Mouse (Mus musculus): ENCODE measurements around the gene Serp2.

The Serp2 gene

DNA sequence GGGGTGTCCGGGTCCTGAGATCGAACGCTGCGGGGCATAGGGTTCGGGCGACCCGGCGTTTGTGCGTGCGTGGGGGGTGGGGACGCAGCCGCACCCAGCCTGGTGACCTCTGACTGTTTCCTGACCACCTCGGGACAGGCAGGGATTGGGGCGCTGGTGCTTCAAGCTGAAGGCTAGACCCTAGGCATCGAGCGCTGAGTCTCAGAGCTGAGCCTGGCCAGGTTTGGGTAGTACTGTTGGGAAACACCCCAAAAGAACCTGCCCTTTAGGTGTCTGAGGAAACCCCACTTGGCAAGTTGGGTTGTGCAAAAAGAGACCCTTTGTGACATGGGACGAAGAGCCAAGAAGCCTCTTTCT, at the start of gene Serp2:
Gene Serp2, minus strand, starts transcription at position 38 of the 357 bp plus-strand sequence.
- no peak for DNase-seq (ENCODE audit: low spot score in 2 of 2)

DNA sequence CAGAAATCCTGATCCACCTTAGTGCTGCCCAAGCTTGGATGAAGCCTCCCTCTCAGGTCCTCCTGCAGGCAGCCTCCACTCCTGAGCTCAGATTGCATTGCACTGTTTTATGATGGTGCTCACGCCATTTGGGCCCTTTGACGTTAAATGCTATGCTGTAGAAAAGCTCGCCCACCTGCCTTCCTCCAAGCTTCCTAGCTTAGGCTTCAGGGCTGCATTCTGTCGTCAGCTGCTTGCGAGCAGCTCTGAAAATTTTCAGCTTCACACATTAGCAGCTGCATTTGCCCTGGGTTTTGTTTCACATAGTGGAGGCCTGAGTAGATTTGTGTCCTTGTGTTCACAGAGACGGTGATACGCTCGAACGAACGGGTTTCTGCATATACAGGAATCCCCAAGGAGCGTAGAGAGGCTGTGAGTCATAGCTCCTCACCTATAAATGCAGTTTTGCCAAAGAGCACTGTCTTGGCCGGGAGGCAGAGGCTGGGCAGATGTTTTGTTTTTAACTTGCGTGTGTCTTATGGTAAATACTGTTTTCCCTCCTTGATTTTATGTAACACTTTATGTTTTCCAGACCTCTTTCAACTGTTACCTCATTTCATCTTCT, 49.3 kb upstream of the Serp2 start:
- DNase-seq (ENCODE audit: low spot score in 2 of 2) = no peak

DNA sequence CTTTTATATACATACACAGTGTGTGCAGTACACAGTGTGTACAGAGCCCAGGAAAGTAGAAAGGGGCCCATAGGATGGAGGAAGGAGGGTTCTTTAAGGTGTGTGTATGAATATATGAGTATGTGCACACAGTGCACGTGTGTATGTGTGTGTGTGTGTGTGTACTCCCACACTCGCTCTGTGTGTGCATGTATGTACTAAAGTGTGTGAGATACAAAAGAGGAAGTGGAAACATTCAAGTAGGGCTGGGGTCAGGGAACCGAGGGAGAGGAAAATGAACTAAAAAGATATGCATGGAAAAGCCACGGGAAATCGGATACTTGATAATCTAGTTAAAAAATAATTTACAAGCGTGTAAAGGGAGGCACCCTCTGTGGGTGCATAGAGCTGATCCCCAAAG, 47.3 kb upstream of the Serp2 start:
- no peak for DNase-seq (ENCODE audit: low spot score in 2 of 2)

DNA sequence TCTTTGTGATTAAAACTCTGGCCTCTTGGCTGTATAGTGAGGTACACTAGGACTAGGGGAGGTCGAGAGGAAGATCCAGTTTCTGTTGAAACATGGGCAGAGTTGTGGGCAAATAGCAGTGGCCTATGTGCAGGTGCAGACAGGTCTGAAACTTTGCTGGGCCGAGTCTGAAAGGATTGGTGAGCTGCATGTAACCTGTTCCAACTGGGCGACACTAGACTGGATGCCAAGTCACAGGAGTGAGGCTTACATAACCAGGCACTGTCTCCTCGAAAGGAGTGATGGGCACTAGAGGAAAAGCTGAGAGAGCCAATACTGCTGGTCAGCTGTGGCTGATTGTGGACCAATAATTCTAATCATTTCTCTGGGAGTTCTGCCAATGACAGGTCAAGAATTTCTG, 45.0 kb upstream of the Serp2 start:
- DNase-seq (ENCODE audit: low spot score in 2 of 2) = no peak

DNA sequence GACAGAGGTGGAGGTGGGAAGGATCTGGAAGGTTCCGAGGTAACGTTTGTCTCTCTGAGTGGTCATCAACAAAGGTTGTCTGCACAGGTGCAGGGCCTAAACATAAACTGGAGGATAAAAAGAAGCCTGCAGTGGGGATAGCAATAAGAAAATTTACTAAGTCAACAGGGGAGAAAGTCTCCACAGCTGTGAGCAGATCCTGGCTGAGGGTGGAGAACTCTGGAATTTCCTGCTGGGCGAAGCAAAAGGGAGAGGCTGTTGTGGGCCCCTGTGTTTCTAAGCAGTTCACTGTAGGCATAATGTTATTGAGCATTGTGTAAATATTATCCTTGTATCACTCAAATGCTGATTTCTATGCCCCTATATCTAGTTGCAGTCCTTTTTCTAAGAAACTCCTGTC, 43.7 kb upstream of the Serp2 start:
- no peak for DNase-seq (ENCODE audit: low spot score in 2 of 2)

DNA sequence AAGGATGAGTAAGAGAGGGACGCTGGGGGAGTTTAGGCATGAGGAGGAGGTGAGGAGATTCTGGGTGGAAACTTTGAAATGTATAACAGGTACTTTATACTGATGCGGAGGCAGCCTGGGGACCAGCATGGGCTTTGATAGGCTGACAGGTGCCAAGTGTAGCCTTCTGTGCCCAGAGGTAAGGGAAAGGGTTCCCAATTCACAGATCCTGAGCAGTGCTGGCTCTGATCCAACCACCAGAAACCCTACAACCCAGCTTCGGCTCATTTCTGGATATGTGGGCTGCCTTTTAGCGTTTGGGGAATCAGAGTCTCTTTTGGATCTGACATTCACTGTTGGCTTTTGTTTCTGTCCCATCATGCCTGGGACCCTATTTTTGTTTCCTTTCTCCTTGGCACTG, 43.0 kb upstream of the Serp2 start:
- DNase-seq (ENCODE audit: low spot score in 2 of 2) = no peak

DNA sequence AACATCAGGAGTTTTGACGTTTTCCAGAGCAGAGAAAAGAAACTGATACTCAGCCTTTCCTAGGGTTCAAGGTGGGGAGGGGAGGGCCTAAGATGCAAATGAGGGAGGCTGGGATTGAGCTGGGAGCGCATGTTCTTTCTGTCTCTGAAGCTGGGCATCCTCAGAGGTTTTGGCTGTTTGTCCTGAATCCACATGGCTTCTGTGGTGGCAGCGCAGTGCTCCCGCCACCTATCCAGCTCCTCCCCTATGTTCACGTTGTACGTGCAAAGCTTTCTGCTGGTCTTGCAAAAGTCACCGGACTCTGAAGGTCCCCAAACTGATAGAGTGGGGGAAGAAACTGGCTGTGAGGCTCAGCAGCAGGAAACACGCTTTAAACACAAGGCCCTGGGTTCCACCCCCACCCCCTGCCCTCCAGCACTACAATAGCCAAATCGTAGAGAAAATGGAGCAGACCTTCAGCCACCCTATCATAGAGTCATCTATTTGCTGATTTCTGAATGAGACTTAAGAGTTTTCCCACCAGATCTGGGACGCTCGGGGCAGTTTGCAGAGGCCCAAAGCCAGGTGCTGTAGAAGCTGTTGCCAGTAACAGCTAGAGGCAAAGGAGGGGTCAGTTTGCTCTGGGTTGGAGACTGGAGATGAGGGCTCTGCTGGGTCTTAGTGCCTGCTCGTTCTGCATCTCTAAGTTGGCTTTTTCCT, 42.0 kb upstream of the Serp2 start:
- DNase-seq (ENCODE audit: low spot score in 2 of 2) = peak in 1 of 2 experiments; percentile 47

DNA sequence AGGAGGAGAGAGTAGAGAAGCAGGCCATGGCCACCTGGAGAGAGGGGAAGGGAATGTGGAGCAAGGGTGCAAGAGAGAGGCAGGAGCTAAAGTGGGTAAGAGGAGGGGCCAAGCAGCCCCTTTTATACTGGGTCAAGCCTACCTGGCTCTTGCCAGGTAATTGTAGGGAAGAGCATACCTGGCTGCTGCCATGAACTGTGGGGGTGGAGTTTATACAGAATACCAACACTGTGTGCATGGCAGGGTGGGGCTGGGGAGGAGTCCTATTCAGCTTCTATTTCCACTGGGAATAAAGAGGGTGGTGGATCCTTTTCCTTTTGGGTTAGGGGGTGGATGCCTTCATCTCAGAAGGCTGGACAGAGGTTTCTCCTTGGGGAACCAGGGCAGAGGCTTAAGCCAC, 41.1 kb upstream of the Serp2 start:
- DNase-seq (ENCODE audit: low spot score in 2 of 2) = no peak

DNA sequence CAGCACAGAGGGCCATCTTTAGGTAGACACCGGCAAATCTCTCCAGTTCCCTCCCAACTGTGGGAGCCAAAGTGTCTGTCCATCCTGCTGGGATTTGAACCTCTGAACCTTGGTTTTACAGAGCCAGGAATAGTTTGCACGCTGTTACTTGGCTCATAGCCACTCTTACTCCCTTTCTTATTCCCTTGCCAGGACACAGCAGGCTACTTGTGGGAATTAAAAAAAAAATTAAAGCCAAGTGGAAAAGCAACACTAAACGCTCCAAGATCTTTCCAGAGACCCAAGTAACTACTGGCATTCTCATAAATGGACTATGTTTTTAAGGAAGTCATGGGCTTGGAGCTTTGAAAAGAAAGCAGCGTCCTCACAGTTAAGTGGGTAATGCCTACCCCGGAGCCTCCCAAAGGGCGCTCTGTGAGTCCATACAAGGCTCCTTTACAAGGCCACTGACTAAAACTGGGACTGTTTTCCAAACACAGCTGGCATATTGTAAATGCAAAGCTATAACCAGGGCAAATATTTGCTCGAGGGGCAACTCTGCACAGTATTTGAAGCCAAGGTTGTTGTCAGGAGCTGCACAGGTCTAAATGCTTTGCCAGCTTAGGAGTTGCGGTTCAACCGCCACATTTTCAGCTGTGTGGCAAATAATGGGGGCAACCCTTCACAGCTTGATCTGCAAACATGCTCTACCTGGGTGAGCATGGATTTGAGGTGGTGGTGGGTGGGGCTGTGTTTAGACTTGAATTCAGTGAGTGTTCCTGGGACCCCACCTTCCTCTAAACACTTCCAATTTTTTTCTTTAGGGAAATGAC, 38.6 kb upstream of the Serp2 start:
- DNase-seq (ENCODE audit: low spot score in 2 of 2) = no peak

DNA sequence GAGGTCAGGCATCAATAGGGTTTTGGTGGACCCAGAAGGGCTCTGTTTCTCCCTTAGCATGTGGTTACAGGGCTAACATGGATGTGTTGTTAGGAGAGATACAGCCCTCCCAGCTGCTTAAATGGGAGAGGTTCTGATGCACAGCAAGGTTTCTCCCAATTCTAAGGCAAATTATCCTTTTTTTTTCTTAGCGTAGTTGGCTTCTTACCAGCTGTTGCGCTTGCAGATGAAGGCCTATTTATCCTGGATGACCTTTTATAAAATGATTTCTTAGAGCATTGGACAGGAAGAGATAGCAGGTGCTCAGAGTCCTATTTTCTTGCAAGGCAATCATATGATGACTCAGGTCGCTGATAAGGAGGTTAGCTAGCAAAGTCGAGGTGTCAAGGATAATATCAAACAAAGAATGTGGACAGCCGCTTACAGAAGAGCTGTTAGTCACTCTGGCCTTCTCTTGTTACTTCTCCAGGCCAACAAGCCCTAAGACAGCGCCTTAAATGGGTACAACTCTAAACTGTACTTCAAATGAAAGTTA, 37.7 kb upstream of the Serp2 start:
- no peak for DNase-seq (ENCODE audit: low spot score in 2 of 2)

DNA sequence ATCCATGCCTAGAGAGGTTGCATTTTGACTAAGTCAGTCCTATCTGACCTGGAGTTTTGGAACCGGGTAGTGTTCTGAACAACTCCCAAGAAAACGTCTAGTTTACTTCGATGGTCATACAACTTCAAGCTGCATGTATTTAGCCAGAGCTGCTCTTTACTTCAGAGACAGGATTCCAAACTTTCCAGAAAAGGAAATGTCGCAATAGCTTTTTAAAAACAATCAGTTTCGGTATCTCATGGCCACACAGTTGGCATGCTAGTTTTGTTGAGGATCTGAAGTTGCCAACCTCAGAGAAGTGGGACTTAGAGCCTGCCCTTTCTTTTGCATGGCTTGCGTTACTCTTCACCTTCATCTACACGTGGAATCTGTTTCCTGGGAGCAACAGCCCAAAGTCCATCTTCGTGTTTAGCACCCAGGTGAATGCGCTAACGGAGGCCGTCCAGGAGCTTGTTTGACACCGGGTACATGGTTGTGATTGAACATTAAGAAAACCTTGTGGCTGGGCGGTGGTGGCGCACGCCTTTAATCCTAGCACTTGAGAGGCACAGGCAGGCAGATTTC, 37.0 kb upstream of the Serp2 start:
- DNase-seq (ENCODE audit: low spot score in 2 of 2) = no peak

DNA sequence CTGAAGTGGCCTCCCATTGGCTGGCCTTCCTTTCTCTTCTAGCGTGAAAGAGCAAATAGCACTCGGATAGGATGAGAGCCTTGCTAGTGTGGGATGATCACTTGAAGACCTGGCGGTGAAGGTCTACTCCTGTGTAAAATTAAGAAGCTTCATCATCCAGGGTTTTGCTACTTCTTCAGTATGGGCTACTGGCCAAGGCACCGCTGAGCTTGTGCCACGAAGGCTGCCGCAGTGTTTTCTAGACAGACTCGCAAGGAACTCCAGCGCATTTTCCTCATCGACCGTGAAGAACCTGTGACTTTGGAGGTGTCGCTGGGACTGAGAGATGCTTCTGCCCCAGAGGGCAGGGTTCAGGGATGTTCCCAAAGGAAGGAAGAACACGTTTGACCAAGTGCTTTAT, 36.0 kb upstream of the Serp2 start:
- DNase-seq (ENCODE audit: low spot score in 2 of 2) = no peak

DNA sequence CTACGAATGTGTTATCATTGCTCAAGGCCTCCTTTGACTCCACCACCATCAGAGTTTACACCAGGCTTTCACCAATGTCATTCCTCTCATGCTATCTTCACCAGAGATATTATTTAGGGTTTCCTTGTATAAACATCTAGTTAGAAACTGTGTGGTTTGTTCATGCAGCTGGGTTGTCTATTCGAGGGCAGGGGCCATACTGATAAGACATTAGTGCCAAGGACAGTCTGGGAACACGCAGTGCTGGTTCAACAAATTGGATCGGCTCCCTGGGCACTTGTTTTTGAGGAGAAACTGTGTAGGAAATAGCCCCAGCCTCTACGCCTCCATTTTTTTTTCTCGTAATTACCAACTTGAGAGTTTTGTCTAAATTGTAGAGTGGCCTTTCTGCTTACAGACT, 35.4 kb upstream of the Serp2 start:
- DNase-seq (ENCODE audit: low spot score in 2 of 2) = no peak

DNA sequence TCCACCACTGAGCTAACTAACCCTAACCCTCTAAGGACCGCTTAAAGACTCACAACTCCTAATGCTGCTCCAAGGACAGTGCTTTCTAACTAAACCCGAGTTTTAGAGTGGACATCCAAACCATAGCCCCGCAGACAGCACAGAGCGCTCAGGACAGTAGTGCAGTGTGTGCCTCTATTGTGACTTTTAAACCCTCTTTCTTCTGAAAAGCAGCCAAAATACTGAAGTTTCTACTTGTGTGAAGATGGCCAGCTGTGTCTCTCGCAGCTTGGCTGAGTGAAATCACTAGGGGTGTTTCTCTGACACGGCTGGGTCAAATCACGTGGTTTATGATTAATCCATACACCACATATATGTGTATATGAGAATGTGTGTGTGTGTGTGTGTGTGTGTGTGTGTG, 33.4 kb upstream of the Serp2 start:
- DNase-seq (ENCODE audit: low spot score in 2 of 2) = no peak

DNA sequence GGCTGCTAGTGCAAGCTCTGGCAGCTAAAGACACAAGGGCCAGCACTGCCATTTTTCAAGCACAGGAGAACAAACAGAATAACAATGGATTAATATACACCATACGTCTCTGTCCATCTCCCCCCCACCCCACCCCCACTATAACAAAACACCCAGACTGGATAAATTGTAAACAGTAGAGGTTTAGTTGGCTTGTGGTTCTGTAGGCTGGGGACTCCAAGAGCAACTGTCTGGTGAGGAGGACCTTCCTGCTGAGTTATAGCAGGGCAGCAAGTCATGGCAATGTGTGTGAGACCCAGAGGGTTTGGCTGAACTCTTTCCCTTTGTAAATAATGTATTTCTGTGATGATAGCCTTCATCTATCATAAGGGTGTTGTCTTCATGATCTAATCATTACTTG, 33.0 kb upstream of the Serp2 start:
- no peak for DNase-seq (ENCODE audit: low spot score in 2 of 2)

DNA sequence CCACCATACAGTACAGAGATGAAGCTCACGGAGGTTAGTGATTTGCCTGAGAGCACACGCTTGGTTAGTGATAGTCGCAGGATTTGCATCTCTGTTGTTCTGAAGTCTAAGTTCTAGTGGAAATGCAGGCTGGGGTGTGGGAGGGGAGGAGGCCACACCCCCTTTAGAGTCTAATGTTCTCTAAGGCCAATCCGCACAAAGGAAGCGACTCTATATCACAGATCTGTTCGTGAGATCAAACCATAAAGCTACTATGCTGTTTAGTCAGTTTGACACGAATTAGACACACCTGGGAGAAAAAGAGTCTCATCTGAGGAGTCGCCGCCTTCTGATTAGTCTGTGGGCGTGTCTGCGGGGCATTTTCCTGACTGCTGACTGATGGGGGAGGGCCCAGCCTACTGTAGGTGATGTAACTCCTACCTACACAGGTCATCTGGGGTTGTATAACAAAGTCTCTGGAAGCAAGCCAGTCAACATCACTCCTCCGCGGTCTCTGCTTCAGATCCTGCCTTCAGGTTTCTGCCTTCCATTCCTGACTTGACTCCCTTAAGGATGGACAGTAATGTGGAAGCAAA, 29.2 kb upstream of the Serp2 start:
- no peak for DNase-seq (ENCODE audit: low spot score in 2 of 2)

DNA sequence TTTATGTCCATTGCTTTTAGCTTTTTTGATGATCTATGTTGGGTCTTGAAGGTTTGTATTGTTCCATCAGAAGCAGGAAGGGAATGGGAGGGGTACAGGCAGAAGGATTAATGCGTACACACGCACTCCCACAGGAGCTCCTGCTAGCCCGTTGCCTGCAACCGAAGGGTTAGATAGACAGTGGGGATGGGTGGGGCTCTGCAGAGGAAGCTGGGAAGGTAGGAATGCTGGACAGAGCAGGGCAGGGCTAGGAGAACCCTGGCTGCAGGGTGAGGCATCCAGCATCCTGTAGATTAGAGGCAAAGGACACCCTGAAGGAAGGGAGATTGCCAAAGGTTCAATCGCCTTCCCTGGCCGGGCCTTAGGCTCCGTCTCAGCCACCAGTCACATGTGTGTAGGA, 27.3 kb upstream of the Serp2 start:
- DNase-seq (ENCODE audit: low spot score in 2 of 2) = no peak

DNA sequence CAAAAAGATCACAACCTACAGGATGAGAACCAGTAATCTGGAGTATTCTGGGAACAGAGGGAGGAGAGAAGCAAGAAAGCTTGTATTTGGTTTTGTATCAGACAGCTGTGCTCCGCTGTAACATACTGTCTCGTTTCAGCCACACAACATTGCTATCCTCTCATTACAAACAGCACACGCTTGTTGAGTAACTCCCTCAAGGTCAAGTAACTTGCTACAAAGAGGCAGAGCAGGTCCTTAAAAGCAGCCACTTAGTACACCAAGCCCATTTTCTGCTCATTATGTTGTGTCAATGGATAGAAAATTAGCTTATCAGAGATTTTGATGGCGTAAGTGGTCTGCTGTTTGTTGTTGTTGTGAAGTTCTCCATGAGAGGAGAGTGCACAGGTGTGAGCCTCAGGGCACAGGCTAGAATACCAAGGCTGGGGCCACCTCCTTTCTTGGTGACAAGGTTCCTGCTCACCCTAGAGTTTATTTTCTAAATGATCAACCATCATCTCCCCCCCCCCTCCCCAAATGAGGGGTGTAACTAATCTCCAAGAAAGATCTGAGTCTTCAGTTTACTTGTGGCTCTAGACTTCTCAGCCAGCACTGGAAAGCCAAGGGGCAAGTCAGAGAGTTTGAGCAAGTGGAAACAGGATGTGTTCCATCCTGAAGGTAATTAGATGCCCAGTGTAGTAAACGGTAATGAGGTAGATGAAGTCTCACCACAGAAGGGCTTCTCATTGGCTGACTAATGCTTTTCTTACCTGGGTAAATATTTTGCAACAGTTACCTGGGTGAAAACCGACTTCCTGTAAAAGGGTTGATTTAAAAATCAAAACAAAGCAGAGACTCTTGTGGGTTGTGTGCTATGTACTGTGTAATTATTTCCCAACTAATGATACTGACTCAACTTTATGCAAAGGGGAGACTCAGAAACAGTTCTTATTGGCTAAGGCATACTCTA, 25.6 kb upstream of the Serp2 start:
- DNase-seq (ENCODE audit: low spot score in 2 of 2) = no peak

DNA sequence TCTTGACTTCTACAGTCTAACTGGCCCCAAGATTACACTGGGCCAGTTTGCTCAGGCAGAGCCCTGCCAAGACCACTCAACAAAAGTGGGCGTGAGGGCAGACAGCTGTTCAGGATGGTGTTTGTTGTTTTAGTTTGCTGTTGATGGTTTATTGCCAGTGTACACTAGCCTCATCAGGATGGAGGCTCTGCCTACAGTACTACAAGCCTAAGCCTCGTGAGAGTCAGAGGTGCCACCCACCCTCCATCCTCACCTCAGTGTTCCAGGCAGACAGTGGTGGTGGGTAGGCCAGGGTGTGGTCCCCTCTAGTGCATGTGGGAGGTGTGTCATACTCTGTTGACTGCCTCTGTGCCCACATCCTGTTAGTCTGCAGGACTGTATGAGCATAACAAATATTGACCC, 23.0 kb upstream of the Serp2 start:
- DNase-seq (ENCODE audit: low spot score in 2 of 2) = no peak

DNA sequence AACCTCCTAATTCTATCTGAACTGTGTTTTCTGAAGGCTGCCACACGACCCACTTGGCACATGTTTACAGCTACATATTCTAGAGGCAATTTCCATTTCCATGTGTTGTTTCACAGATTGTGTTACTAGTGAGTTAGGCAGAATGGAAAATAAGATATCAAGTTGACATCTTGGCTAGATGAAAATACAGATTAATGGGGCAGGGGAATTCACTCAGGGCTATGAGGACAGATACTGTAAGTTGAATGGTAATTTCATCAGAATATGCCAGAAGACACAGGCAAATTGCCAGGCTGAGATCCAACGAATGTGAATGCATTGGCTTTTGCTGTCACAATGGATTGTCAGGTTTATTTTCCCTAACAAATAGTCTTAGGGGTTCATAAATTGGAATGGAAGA, 21.2 kb upstream of the Serp2 start:
- no peak for DNase-seq (ENCODE audit: low spot score in 2 of 2)

DNA sequence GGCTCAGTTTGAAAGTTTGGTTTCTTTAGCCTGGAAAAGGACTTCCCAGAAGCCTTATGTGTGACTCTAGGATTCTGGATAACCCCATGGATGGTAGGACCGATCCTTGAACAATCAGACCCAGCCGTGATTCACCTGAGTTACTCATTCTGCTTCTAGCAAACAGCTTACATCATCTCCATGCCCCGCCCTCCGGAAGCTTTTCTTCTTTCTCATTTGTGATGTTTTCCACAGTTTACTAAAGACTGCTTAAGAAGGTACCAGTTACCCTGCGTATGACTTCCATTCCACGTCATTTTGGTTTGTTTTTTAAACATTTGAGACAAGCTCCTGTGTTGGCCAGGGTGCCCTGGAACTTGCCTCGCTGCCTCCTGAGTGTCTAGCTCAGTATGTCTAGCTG, 13.6 kb upstream of the Serp2 start:
- no peak for DNase-seq (ENCODE audit: low spot score in 2 of 2)
